Mouse (Mus musculus) embryonic facial prominence, embryonic 10.5 days (tissue): ENCODE results near the gene Rad52. TPM values are rescaled to one million over a fixed set of nuclear protein-coding genes. Genes with fewer than 3 reads are reported as not detected.

Experiments used
- DNase-seq: peaks from one replicate; pipeline ENCODE4 v3.0.0-alpha.2; 2017; ENCODE audit warnings: low spot score
- H3K27ac ChIP-seq: fragments of 300-500 bp; sonication (generic); replicated peaks from 2 replicates; pipeline ENCODE4 v1.5.1; 2016; ENCODE audit warnings: mild to moderate bottlenecking
- H3K27me3 ChIP-seq: fragments of 300-500 bp; sonication (generic); replicated peaks from 2 replicates; pipeline ENCODE4 v1.6.1; 2016; ENCODE audit warnings: low read depth, mild to moderate bottlenecking; ENCODE audit not compliant: poor library complexity, severe bottlenecking
- H3K36me3 ChIP-seq: fragments of 300-500 bp; sonication (generic); replicated peaks from 2 replicates; pipeline ENCODE4 v1.6.1; 2016; ENCODE audit warnings: mild to moderate bottlenecking, moderate library complexity
- H3K4me1 ChIP-seq: fragments of 300-500 bp; sonication (generic); 2 replicates; pipeline ENCODE4 v1.6.1; 2016
- H3K4me3 ChIP-seq: fragments of 300-500 bp; sonication (generic); 2 replicates; pipeline ENCODE4 v1.5.1; 2016; ENCODE audit warnings: mild to moderate bottlenecking, moderate library complexity
- H3K9me3 ChIP-seq: fragments of 300-500 bp; sonication (generic); 2 replicates; pipeline ENCODE4 v1.6.1; 2016; ENCODE audit warnings: mild to moderate bottlenecking
- WGBS: fragments of 180-500 bp; shearing (Covaris S2); methylation state at CpG from one replicate; pipeline ENCODE4 v1.1.7; 2016; 5-methylcytosine and 5-hydroxymethylcytosine counted together
- polyA plus RNA-seq: library from polyadenylated mRNA; unstranded; fragments of >200 nt; fragmentation: Nextera tagmentation; extraction: Ambion mirVana; gene quantifications from 2 replicates; pipeline ENCODE4 v1.2.1, GENCODE M21; 2016

Rad52 gene
- polyA plus RNA-seq, 1 experiment from 2014 or later = 23.7 TPM

GRCm38 (mm10) chr6:119918561-119919181 is 16.2 kb downstream of the Rad52 start:
- Histone ChIP-seq H3K27ac (no peak overlapping the region), H3K4me1 (no peaks in the 10 kb centered on the region), H3K27me3 (no peaks in the 10 kb centered on the region), H3K4me3 (no peak overlapping the region), H3K9me3 (no peaks in the 10 kb centered on the region), H3K36me3 (peaks cover 92% of the 10 kb centered on the region)
- WGBS = 91% methylated on average over 16 of the region's 16 CpGs
- no peak for DNase-seq

DNA sequence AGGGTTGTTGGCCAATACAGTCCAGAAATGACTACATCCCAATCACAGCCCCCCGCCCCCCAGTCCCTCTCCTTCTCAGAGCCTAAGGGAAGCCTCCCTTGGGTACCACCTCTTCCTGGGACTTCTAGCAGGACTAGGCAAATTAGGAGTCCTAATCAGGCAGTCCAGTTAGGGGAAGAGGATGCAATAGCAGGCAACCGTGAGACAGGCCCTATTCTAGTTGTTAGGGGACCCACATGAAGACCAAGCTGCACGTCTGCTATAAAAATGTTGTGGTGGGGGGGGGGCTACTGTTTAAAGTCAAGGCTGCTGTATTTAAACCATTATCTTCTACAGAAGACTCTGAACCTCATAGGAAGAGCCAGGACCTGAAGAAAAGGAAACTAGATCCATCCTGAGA is 19.6 kb downstream of the Rad52 start:
- Histone ChIP-seq H3K27ac (no peak overlapping the region), H3K36me3 (peaks cover 94% of the 10 kb centered on the region), H3K4me1 (no peaks in the 10 kb centered on the region), H3K4me3 (no peak overlapping the region), H3K9me3 (no peaks in the 10 kb centered on the region), H3K27me3 (no peaks in the 10 kb centered on the region)
- DNase-seq = no peak
- WGBS = 88% methylated on average over 3 of the region's 3 CpGs

DNA sequence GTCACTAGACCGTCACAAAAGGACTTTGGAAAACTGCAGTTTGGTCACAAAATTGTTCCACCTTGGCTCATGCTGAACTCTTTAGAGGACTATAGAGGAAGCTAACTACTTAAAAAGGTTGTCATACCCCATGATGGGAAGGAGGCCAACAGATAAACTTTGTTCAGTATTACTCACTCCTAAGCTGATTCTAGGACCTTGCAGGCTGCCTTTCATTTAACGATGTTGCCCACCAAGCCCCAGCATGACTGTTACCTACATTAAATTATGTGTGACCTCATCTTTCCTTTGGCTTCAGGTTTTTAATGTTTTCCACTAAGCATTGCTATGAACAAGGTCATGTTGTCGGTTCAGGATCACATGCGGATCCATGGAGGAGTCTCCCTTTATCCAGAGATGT is 20.0 kb downstream of the Rad52 start:
- no peaks in the 10 kb centered on the region for H3K4me1 ChIP-seq
- DNase-seq = no peak
- no peak overlapping the region for H3K4me3 ChIP-seq
- no peaks in the 10 kb centered on the region for H3K9me3 ChIP-seq
- H3K36me3 ChIP-seq = peaks cover 95% of the 10 kb centered on the region
- 90% methylated on average over 4 of the region's 4 CpGs for WGBS
- H3K27ac ChIP-seq = no peak overlapping the region
- no peaks in the 10 kb centered on the region for H3K27me3 ChIP-seq

DNA sequence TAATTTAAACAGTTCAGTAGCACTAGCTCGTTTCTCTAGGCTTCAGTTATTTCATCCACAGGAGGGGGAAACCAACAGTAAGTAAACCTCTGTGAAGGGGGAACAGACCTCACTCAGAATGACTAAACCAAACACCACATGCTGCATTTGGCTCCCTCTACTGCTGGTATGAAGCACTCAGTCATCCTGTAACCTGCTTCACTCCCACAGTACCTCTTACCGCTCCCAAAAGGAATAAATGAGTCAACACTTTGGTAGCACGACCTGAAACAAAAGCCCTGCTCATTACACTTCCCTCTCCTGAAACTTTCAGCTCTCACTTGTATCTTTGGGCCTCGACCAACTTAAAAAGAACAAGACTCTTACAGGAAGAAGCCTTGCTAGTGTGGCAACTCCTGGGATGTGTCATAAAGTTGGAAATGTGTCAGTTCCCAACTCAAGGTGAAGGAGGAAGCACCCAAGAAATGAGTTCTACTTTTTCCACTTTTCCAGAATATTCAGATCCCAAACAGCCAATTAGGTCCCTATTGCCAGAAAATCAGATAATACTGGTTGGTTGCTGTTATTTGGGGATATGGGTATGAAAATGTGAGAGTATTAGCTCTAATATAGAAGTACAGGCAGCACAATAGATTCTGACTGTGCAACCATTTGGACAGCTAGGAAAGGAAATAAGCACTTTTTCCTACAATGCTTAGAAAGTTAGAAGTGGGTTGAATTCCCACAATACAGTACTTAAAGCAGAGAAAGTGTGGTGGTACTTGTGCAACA is 21.9 kb downstream of the Rad52 start:
- Histone ChIP-seq H3K27me3 (no peaks in the 10 kb centered on the region), H3K36me3 (peaks cover 97% of the 10 kb centered on the region), H3K4me3 (no peak overlapping the region), H3K9me3 (no peaks in the 10 kb centered on the region), H3K27ac (no peak overlapping the region), H3K4me1 (no peaks in the 10 kb centered on the region)
- DNase-seq = no peak
- 58% methylated on average over 4 of the region's 4 CpGs for WGBS

Other genes with a start within 250 kb of the Rad52 start
- gene Erc1, start 54.5 kb upstream of the Rad52 start, polyA plus RNA-seq = 24.9 and 25.2 TPM in 2 replicates
- 47.9 and 49.5 TPM in 2 replicates for gene Wnk1, start 136.0 kb downstream of the Rad52 start, polyA plus RNA-seq
- gene Ninj2, start 190.7 kb downstream of the Rad52 start, polyA plus RNA-seq = not detected in 2 replicates